Mouse (Mus musculus): ENCODE results near the gene St7.

DNA sequence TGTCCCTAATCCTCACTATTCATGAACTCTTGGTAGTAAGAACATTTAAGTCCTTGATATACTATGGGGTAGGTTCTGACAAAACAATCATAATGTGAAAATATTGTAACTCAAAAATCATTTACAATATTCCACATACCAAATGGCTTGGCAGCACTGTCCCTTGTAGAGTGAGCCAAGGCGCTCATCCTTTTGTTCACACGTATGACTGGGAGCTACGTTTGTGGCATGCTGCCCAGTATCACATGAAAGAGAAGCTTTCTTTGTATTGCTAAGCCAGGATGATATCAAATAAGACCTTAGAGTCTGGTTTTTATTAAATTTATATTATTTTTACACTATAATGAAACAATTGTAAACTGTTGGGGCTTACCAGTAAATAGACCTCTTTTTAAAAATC, 281.7 kb downstream of the St7 start:
- TF ChIP-seq CTCF (conservative IDR thresholded peaks at IDR 0.05; ENCODE audit: low read length) (no peak), POU5F1 (IDR thresholded peaks at IDR 0.05; ENCODE audit: borderline replicate concordance, low read length) (no peak)

Measured in E14TG2a.4 (cell line).